Mouse (Mus musculus): ENCODE results near the gene Kif7. TPM values are rescaled to one million over a fixed set of nuclear protein-coding genes. Genes with fewer than 3 reads are reported as not detected.

Gene Kif7
- polyA plus RNA-seq, 1 experiment from 2014 or later, result 3.0 TPM

- Histone ChIP-seq H3K4me2 (peak within 1 kb of the TSS; percentile 97), H3K27ac (no peak within 1 kb of the TSS), H3K9ac (peak within 1 kb of the TSS; percentile 90), H3K27me3 (no peaks in the 10 kb centered on the region), H3K36me3 (ENCODE audit: poor library complexity, severe bottlenecking) (no peaks in the 10 kb centered on the region), H3K4me3 (peak within 1 kb of the TSS; percentile 96), H3K4me1 (peaks cover 46% of the 10 kb centered on the region), H3K9me3 (replicated peaks) (no peaks in the 10 kb centered on the region)
- ATAC-seq, result peak; percentile 100
- WGBS, result 1% methylated on average over 38 of the region's 39 CpGs
Measured at GRCm38 (mm10) chr7:79659578-79660290, 55.8 kb downstream of the Kif7 start, which contains the start of gene Ticrr. Gene Ticrr, plus strand, starts transcription at chr7:79660196.

- H3K36me3 ChIP-seq (ENCODE audit: poor library complexity, severe bottlenecking), result no peaks in the 10 kb centered on the region
- H3K9me3 ChIP-seq (replicated peaks), result no peaks in the 10 kb centered on the region
- no peak overlapping the region for H3K4me2 ChIP-seq
- no peaks in the 10 kb centered on the region for H3K27me3 ChIP-seq
- ATAC-seq, result no peak
- no peak overlapping the region for H3K4me3 ChIP-seq
- H3K4me1 ChIP-seq, result peaks cover 6% of the 10 kb centered on the region
- H3K27ac ChIP-seq, result no peak overlapping the region
- no peak overlapping the region for H3K9ac ChIP-seq
- WGBS, result 0% methylated on average over 1 of the region's 1 CpGs
Measured at GRCm38 (mm10) chr7:79654586-79654985, 60.9 kb downstream of the Kif7 start.

GRCm38 (mm10) chr7:79654185-79654584, 61.3 kb downstream of the Kif7 start:
- WGBS, result 63% methylated on average over 1 of the region's 1 CpGs
- H3K36me3 ChIP-seq (ENCODE audit: poor library complexity, severe bottlenecking), result no peaks in the 10 kb centered on the region
- no peaks in the 10 kb centered on the region for H3K27me3 ChIP-seq
- no peak overlapping the region for H3K27ac ChIP-seq
- H3K9ac ChIP-seq, result no peak overlapping the region
- no peak for ATAC-seq
- peaks cover 3% of the 10 kb centered on the region for H3K4me1 ChIP-seq
- no peaks in the 10 kb centered on the region for H3K9me3 ChIP-seq (replicated peaks)
- no peak overlapping the region for H3K4me2 ChIP-seq
- no peak overlapping the region for H3K4me3 ChIP-seq

DNA sequence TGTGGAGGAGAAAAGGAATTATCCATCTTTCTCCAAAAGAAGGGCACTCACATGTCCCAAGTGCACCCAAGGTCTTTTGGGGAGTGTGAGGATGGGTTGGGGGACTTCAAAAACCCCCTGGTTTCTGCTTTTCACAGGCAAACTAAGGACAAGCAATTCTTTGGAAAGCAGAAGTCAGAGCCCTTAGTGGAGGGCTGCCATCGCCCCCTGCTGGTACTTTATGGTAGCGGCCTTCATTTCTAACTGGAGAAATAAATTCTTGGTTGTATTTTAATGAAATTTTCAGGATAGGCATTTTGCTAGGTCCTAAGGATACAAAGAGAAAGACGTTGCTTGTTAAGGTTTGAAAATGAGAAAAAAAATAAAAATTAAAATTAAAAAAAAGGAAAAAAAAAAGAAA, 66.5 kb downstream of the Kif7 start:
- no peak for ATAC-seq
- no peaks in the 10 kb centered on the region for H3K36me3 ChIP-seq (ENCODE audit: poor library complexity, severe bottlenecking)
- H3K9ac ChIP-seq, result no peak overlapping the region
- H3K4me3 ChIP-seq, result no peak overlapping the region
- H3K9me3 ChIP-seq (replicated peaks), result no peaks in the 10 kb centered on the region
- no peak overlapping the region for H3K27ac ChIP-seq
- H3K27me3 ChIP-seq, result no peaks in the 10 kb centered on the region
- no peaks in the 10 kb centered on the region for H3K4me1 ChIP-seq
- no peak overlapping the region for H3K4me2 ChIP-seq
- WGBS, result 10% methylated on average over 3 of the region's 3 CpGs

Other genes starting within 250 kb of the Kif7 start
- gene Polg, start 249.4 kb downstream of the Kif7 start, polyA plus RNA-seq (2015; fragmentation: Nextera tagmentation; extraction: Ambion mirVana), result 29.7 and 30.4 TPM in 2 replicates
- 6.2 and 7.5 TPM in 2 replicates for gene Rhcg, start 98.1 kb downstream of the Kif7 start, polyA plus RNA-seq (2015; fragmentation: Nextera tagmentation; extraction: Ambion mirVana)
- gene Ticrr, start 55.5 kb downstream of the Kif7 start, polyA plus RNA-seq (2015; fragmentation: Nextera tagmentation; extraction: Ambion mirVana), result 7.6 and 8.1 TPM in 2 replicates
- gene Plin1, start 17.2 kb upstream of the Kif7 start, polyA plus RNA-seq (2015; fragmentation: Nextera tagmentation; extraction: Ambion mirVana), result 0.21 TPM in 1 of 2 replicates, not detected in the other
- 12.7 and 14.2 TPM in 2 replicates for gene Pex11a, start 27.4 kb upstream of the Kif7 start, polyA plus RNA-seq (2015; fragmentation: Nextera tagmentation; extraction: Ambion mirVana)
- gene Wdr93, start 27.4 kb upstream of the Kif7 start, polyA plus RNA-seq (2015; fragmentation: Nextera tagmentation; extraction: Ambion mirVana), result 0.39 and 0.64 TPM in 2 replicates
- not detected in 2 replicates for gene Mesp1, start 78.1 kb upstream of the Kif7 start, polyA plus RNA-seq (2015; fragmentation: Nextera tagmentation; extraction: Ambion mirVana)
- gene Mesp2, start 95.0 kb upstream of the Kif7 start, polyA plus RNA-seq (2015; fragmentation: Nextera tagmentation; extraction: Ambion mirVana), result 0.90 and 1.1 TPM in 2 replicates
- 0.99 and 1.9 TPM in 2 replicates for gene Anpep, start 145.3 kb upstream of the Kif7 start, polyA plus RNA-seq (2015; fragmentation: Nextera tagmentation; extraction: Ambion mirVana)
- gene Ap3s2, start 204.9 kb upstream of the Kif7 start, polyA plus RNA-seq (2015; fragmentation: Nextera tagmentation; extraction: Ambion mirVana), result 46.2 and 46.3 TPM in 2 replicates
- 16.5 and 16.8 TPM in 2 replicates for gene Arpin, start 219.6 kb upstream of the Kif7 start, polyA plus RNA-seq (2015; fragmentation: Nextera tagmentation; extraction: Ambion mirVana)